Mouse (Mus musculus) heart, postnatal 0 days (tissue): Measurements from ENCODE around the gene Aarsd1.
"Not testable (repeated sequence)": the region's sequence is repeated elsewhere in the genome, so short reads cannot be mapped to it uniquely, and the experiment has no call there.

Source experiments
- CTCF ChIP-seq: IDR thresholded peaks from 2 replicates; pipeline ENCODE4 v1.5.1; 2016; ENCODE audit warnings: antibody characterized with exemption, control low read depth, low read depth
- EP300 ChIP-seq: IDR thresholded peaks from 2 replicates; pipeline ENCODE4 v1.6.1; 2016; ENCODE audit warnings: antibody characterized with exemption, low read depth

DNA sequence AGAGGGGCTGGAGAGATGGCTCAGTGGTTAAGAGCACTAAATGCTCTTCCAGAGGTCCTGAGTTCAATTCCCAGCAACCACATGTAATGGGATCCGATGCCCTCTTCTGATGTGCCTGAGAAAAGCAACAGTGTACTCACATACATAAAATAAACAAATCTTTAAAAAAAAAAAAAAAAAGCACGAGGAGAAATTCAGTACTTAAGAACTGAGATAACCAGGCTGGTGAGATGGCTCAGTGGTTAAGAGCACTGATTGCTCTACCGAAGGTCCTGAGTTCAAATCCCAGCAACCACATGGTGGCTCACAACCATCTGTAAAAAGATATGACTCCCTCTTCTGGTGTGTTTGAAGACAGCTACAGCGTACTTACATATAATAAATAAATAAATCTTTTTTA, 32.2 kb upstream of the Aarsd1 start:
- not testable (repeated sequence) for TF ChIP-seq CTCF, EP300
